Mouse (Mus musculus): ENCODE data around the gene Ckap5. TPM values are rescaled to one million over a fixed set of nuclear protein-coding genes. Genes with fewer than 3 reads are reported as not detected.

Ckap5 gene
- polyA plus RNA-seq, 1 experiment from 2014 or later = 133 TPM

- WGBS = 93% methylated on average over 8 of the region's 8 CpGs
- H3K27ac ChIP-seq (ENCODE audit: low read length) = no peak overlapping the region
- H3K4me2 ChIP-seq (ENCODE audit: low read length) = no peak overlapping the region
- no peaks in the 10 kb centered on the region for H3K27me3 ChIP-seq (replicated peaks; ENCODE audit: control insufficient read depth, insufficient read depth, low read length)
- H3K9me3 ChIP-seq (ENCODE audit: control insufficient read depth, low read length) = no peaks in the 10 kb centered on the region
- no peaks in the 10 kb centered on the region; the same call in 1 of the 2 replicates for H3K36me3 ChIP-seq (ENCODE audit: control insufficient read depth, insufficient read depth)
- H3K9ac ChIP-seq (replicated peaks; ENCODE audit: low read depth, low read length) = no peak overlapping the region
- no peak for ATAC-seq
- H3K4me3 ChIP-seq (replicated peaks; ENCODE audit: low read length) = no peak overlapping the region
- no peaks in the 10 kb centered on the region for H3K4me1 ChIP-seq (replicated peaks; ENCODE audit: control insufficient read depth, insufficient read depth, low read length)
Measured at GRCm38 (mm10) chr2:91498093-91498719, 28.4 kb upstream of the Ckap5 start.

- Histone ChIP-seq H3K27ac (ENCODE audit: low read length) (no peak overlapping the region), H3K9ac (replicated peaks; ENCODE audit: low read depth, low read length) (no peak overlapping the region), H3K4me2 (ENCODE audit: low read length) (no peak overlapping the region), H3K27me3 (replicated peaks; ENCODE audit: control insufficient read depth, insufficient read depth, low read length) (no peaks in the 10 kb centered on the region), H3K36me3 (ENCODE audit: control insufficient read depth, insufficient read depth) (no peaks in the 10 kb centered on the region), H3K4me3 (replicated peaks; ENCODE audit: low read length) (no peak overlapping the region), H3K4me1 (replicated peaks; ENCODE audit: control insufficient read depth, insufficient read depth, low read length) (no peaks in the 10 kb centered on the region), H3K9me3 (ENCODE audit: control insufficient read depth, low read length) (no peaks in the 10 kb centered on the region)
- WGBS = 90% methylated on average over 8 of the region's 8 CpGs
- ATAC-seq = no peak
Measured at GRCm38 (mm10) chr2:91508076-91508475, 18.5 kb upstream of the Ckap5 start.

GRCm38 (mm10) chr2:91517186-91517585 is 9.4 kb upstream of the Ckap5 start:
- Histone ChIP-seq H3K4me1 (replicated peaks; ENCODE audit: control insufficient read depth, insufficient read depth, low read length) (0 out of 2 replicates have a peak, but pooled peaks cover 3% of the 10 kb centered on the region), H3K9me3 (ENCODE audit: control insufficient read depth, low read length) (no peaks in the 10 kb centered on the region), H3K4me3 (replicated peaks; ENCODE audit: low read length) (no peak overlapping the region), H3K9ac (replicated peaks; ENCODE audit: low read depth, low read length) (no peak overlapping the region), H3K27me3 (replicated peaks; ENCODE audit: control insufficient read depth, insufficient read depth, low read length) (no peaks in the 10 kb centered on the region), H3K36me3 (ENCODE audit: control insufficient read depth, insufficient read depth) (no peaks in the 10 kb centered on the region), H3K27ac (ENCODE audit: low read length) (no peak overlapping the region), H3K4me2 (ENCODE audit: low read length) (no peak overlapping the region)
- WGBS = 5% methylated on average over 2 of the region's 2 CpGs
- ATAC-seq = no peak

GRCm38 (mm10) chr2:91527147-91527486 is 555 bp downstream of the Ckap5 start:
- H3K4me1 ChIP-seq (replicated peaks; ENCODE audit: control insufficient read depth, insufficient read depth, low read length) = peaks cover 15% of the 10 kb centered on the region
- no peaks in the 10 kb centered on the region for H3K27me3 ChIP-seq (replicated peaks; ENCODE audit: control insufficient read depth, insufficient read depth, low read length)
- WGBS = 0% methylated on average over 15 of the region's 15 CpGs
- ATAC-seq = peak; percentile 70
- H3K4me3 ChIP-seq (replicated peaks; ENCODE audit: low read length) = peak overlapping the region; percentile 70
- no peaks in the 10 kb centered on the region for H3K36me3 ChIP-seq (ENCODE audit: control insufficient read depth, insufficient read depth)
- H3K4me2 ChIP-seq (ENCODE audit: low read length) = peak overlapping the region; percentile 86
- peak overlapping the region; percentile 61 for H3K27ac ChIP-seq (ENCODE audit: low read length)
- H3K9me3 ChIP-seq (ENCODE audit: control insufficient read depth, low read length) = no peaks in the 10 kb centered on the region
- H3K9ac ChIP-seq (replicated peaks; ENCODE audit: low read depth, low read length) = peak overlapping the region; percentile 96

GRCm38 (mm10) chr2:91537588-91538205 is 11.1 kb downstream of the Ckap5 start:
- Histone ChIP-seq H3K27me3 (replicated peaks; ENCODE audit: control insufficient read depth, insufficient read depth, low read length) (no peaks in the 10 kb centered on the region), H3K4me1 (replicated peaks; ENCODE audit: control insufficient read depth, insufficient read depth, low read length) (peaks cover 9% of the 10 kb centered on the region), H3K9ac (replicated peaks; ENCODE audit: low read depth, low read length) (peak overlapping the region; percentile 25; the same call in 1 of the 2 replicates), H3K9me3 (ENCODE audit: control insufficient read depth, low read length) (no peaks in the 10 kb centered on the region), H3K4me3 (replicated peaks; ENCODE audit: low read length) (peak overlapping the region; percentile 38), H3K36me3 (ENCODE audit: control insufficient read depth, insufficient read depth) (no peaks in the 10 kb centered on the region), H3K4me2 (ENCODE audit: low read length) (peak overlapping the region; percentile 54), H3K27ac (ENCODE audit: low read length) (no peak overlapping the region)
- WGBS = 3% methylated on average over 17 of the region's 17 CpGs
- peak; percentile 85 for ATAC-seq

GRCm38 (mm10) chr2:91568125-91568524 is 41.6 kb downstream of the Ckap5 start:
- no peak overlapping the region for H3K4me2 ChIP-seq (ENCODE audit: low read length)
- no peaks in the 10 kb centered on the region for H3K27me3 ChIP-seq (replicated peaks; ENCODE audit: control insufficient read depth, insufficient read depth, low read length)
- WGBS = 94% methylated on average over 2 of the region's 2 CpGs
- H3K36me3 ChIP-seq (ENCODE audit: control insufficient read depth, insufficient read depth) = peaks cover 50% of the 10 kb centered on the region
- H3K4me1 ChIP-seq (replicated peaks; ENCODE audit: control insufficient read depth, insufficient read depth, low read length) = no peaks in the 10 kb centered on the region
- no peaks in the 10 kb centered on the region for H3K9me3 ChIP-seq (ENCODE audit: control insufficient read depth, low read length)
- no peak for ATAC-seq
- H3K27ac ChIP-seq (ENCODE audit: low read length) = no peak overlapping the region
- no peak overlapping the region for H3K9ac ChIP-seq (replicated peaks; ENCODE audit: low read depth, low read length)
- H3K4me3 ChIP-seq (replicated peaks; ENCODE audit: low read length) = no peak overlapping the region

- no peak overlapping the region for H3K4me3 ChIP-seq (replicated peaks; ENCODE audit: low read length)
- WGBS = 43% methylated on average over 1 of the region's 1 CpGs
- no peaks in the 10 kb centered on the region for H3K27me3 ChIP-seq (replicated peaks; ENCODE audit: control insufficient read depth, insufficient read depth, low read length)
- H3K9me3 ChIP-seq (ENCODE audit: control insufficient read depth, low read length) = no peaks in the 10 kb centered on the region
- no peak overlapping the region for H3K27ac ChIP-seq (ENCODE audit: low read length)
- peak; percentile 55; the same call in 1 of the 2 replicates for ATAC-seq
- no peak overlapping the region for H3K9ac ChIP-seq (replicated peaks; ENCODE audit: low read depth, low read length)
- H3K4me1 ChIP-seq (replicated peaks; ENCODE audit: control insufficient read depth, insufficient read depth, low read length) = no peaks in the 10 kb centered on the region
- H3K36me3 ChIP-seq (ENCODE audit: control insufficient read depth, insufficient read depth) = peaks cover 23% of the 10 kb centered on the region
- H3K4me2 ChIP-seq (ENCODE audit: low read length) = no peak overlapping the region
Measured at GRCm38 (mm10) chr2:91580894-91581293, 54.3 kb downstream of the Ckap5 start.

- 97% methylated on average over 1 of the region's 1 CpGs for WGBS
- Histone ChIP-seq H3K9me3 (ENCODE audit: control insufficient read depth, low read length) (no peaks in the 10 kb centered on the region), H3K36me3 (ENCODE audit: control insufficient read depth, insufficient read depth) (peaks cover 36% of the 10 kb centered on the region), H3K4me2 (ENCODE audit: low read length) (no peak overlapping the region), H3K4me1 (replicated peaks; ENCODE audit: control insufficient read depth, insufficient read depth, low read length) (no peaks in the 10 kb centered on the region), H3K4me3 (replicated peaks; ENCODE audit: low read length) (no peak overlapping the region), H3K27me3 (replicated peaks; ENCODE audit: control insufficient read depth, insufficient read depth, low read length) (no peaks in the 10 kb centered on the region), H3K27ac (ENCODE audit: low read length) (no peak overlapping the region), H3K9ac (replicated peaks; ENCODE audit: low read depth, low read length) (no peak overlapping the region)
- no peak for ATAC-seq
Measured at GRCm38 (mm10) chr2:91586242-91586641, 59.7 kb downstream of the Ckap5 start.

- WGBS = 97% methylated on average over 4 of the region's 4 CpGs
- Histone ChIP-seq H3K36me3 (ENCODE audit: control insufficient read depth, insufficient read depth) (peaks cover 50% of the 10 kb centered on the region), H3K27me3 (replicated peaks; ENCODE audit: control insufficient read depth, insufficient read depth, low read length) (no peaks in the 10 kb centered on the region), H3K4me3 (replicated peaks; ENCODE audit: low read length) (no peak overlapping the region), H3K4me1 (replicated peaks; ENCODE audit: control insufficient read depth, insufficient read depth, low read length) (no peaks in the 10 kb centered on the region), H3K27ac (ENCODE audit: low read length) (no peak overlapping the region), H3K9me3 (ENCODE audit: control insufficient read depth, low read length) (no peaks in the 10 kb centered on the region), H3K4me2 (ENCODE audit: low read length) (no peak overlapping the region), H3K9ac (replicated peaks; ENCODE audit: low read depth, low read length) (no peak overlapping the region)
- ATAC-seq = no peak
Measured at GRCm38 (mm10) chr2:91600475-91600874, 73.9 kb downstream of the Ckap5 start.
